Mouse (Mus musculus) cerebellum, adult 2 months (tissue): ENCODE results near the gene Prpf38b.

ENCODE experiments used
- CTCF ChIP-seq: fragments of 200-500 bp; IDR thresholded peaks from 2 replicates; pipeline ENCODE4 v1.5.1; 2011; ENCODE audit warnings: low read depth, mild to moderate bottlenecking, control low read depth, low read length, moderate library complexity, borderline replicate concordance; ENCODE audit not compliant: insufficient read depth
- POLR2A ChIP-seq: fragments of 200-500 bp; IDR thresholded peaks from 2 replicates; pipeline ENCODE4 v1.6.1; 2011; ENCODE audit warnings: low read length, control low read depth, borderline replicate concordance; ENCODE audit not compliant: insufficient read depth

- no peak for TF ChIP-seq CTCF
- TF ChIP-seq POLR2A, result no peak
These were observed 9.0 kb upstream of the Prpf38b start for GRCm38 (mm10) chr3:108920442-108921070.
